Mouse (Mus musculus): ENCODE results near the gene Mief1. TPM values are rescaled to one million over a fixed set of nuclear protein-coding genes. Genes with fewer than 3 reads are reported as not detected.
A peak's percentile ranks its signal among the peaks of the same experiment; 100 is the strongest.

Mief1 gene
- polyA plus RNA-seq (2016; fragmentation: Nextera tagmentation; extraction: Ambion mirVana): 38.6 and 39.3 TPM in 2 replicates

GRCm38 (mm10) chr15:80233733-80234509, at the start of gene Mief1:
TSS of gene Mief1 (plus strand) at chr15:80234018.
- peak within 1 kb of the TSS; percentile 94 for H3K4me3 ChIP-seq
- peak; percentile 97 for DNase-seq (ENCODE audit: low spot score)
- WGBS: under 1% methylated on average over 67 of the region's 67 CpGs
- H3K27me3 ChIP-seq (ENCODE audit: insufficient read depth, poor library complexity, severe bottlenecking): peaks cover 7% of the 10 kb centered on the region; the same call in 1 of the 2 replicates
- peaks cover 36% of the 10 kb centered on the region for H3K36me3 ChIP-seq
- H3K4me1 ChIP-seq (replicated peaks): peaks cover 38% of the 10 kb centered on the region
- peak within 1 kb of the TSS; percentile 93 for H3K27ac ChIP-seq
- H3K9me3 ChIP-seq: no peaks in the 10 kb centered on the region

- Histone ChIP-seq H3K36me3 (no peaks in the 10 kb centered on the region), H3K9me3 (no peaks in the 10 kb centered on the region), H3K27ac (no peak overlapping the region), H3K4me1 (replicated peaks) (peaks cover 35% of the 10 kb centered on the region), H3K4me3 (no peak overlapping the region), H3K27me3 (ENCODE audit: insufficient read depth, poor library complexity, severe bottlenecking) (no peaks in the 10 kb centered on the region)
- 78% methylated on average over 5 of the region's 5 CpGs for WGBS
- no peak for DNase-seq (ENCODE audit: low spot score)
Observed at GRCm38 (mm10) chr15:80188927-80189326, 44.9 kb upstream of the Mief1 start.

- peaks cover 38% of the 10 kb centered on the region for H3K4me1 ChIP-seq (replicated peaks)
- no peaks in the 10 kb centered on the region for H3K36me3 ChIP-seq
- no peak for DNase-seq (ENCODE audit: low spot score)
- H3K27me3 ChIP-seq (ENCODE audit: insufficient read depth, poor library complexity, severe bottlenecking): no peaks in the 10 kb centered on the region
- H3K9me3 ChIP-seq: no peaks in the 10 kb centered on the region
- whole genome bisulfite sequencing: 61% methylated on average over 4 of the region's 4 CpGs
- H3K27ac ChIP-seq: 0 out of 2 replicates have a peak overlapping the region, but pooled peaks have one; percentile 12
- H3K4me3 ChIP-seq: no peak overlapping the region
Observed at GRCm38 (mm10) chr15:80190075-80190474, 43.7 kb upstream of the Mief1 start.

- no peaks in the 10 kb centered on the region for H3K27me3 ChIP-seq (ENCODE audit: insufficient read depth, poor library complexity, severe bottlenecking)
- no peak for DNase-seq (ENCODE audit: low spot score)
- H3K9me3 ChIP-seq: no peaks in the 10 kb centered on the region
- no peak overlapping the region for H3K4me3 ChIP-seq
- 73% methylated on average over 8 of the region's 8 CpGs for WGBS
- H3K4me1 ChIP-seq (replicated peaks): peaks cover 38% of the 10 kb centered on the region
- 0 out of 2 replicates have a peak, but pooled peaks cover 5% of the 10 kb centered on the region for H3K36me3 ChIP-seq
- H3K27ac ChIP-seq: no peak overlapping the region
Observed at GRCm38 (mm10) chr15:80191585-80192245, 42.1 kb upstream of the Mief1 start.

- 0 out of 2 replicates have a peak, but pooled peaks cover 7% of the 10 kb centered on the region for H3K36me3 ChIP-seq
- H3K4me1 ChIP-seq (replicated peaks): peaks cover 38% of the 10 kb centered on the region
- H3K27ac ChIP-seq: no peak overlapping the region
- no peak for DNase-seq (ENCODE audit: low spot score)
- WGBS: 92% methylated on average over 6 of the region's 6 CpGs
- H3K27me3 ChIP-seq (ENCODE audit: insufficient read depth, poor library complexity, severe bottlenecking): no peaks in the 10 kb centered on the region
- H3K4me3 ChIP-seq: no peak overlapping the region
- H3K9me3 ChIP-seq: no peaks in the 10 kb centered on the region
Observed at GRCm38 (mm10) chr15:80192246-80192585, 41.6 kb upstream of the Mief1 start.

- no peak for DNase-seq (ENCODE audit: low spot score)
- WGBS: 89% methylated on average over 7 of the region's 7 CpGs
- no peaks in the 10 kb centered on the region for H3K27me3 ChIP-seq (ENCODE audit: insufficient read depth, poor library complexity, severe bottlenecking)
- no peak overlapping the region for H3K27ac ChIP-seq
- H3K9me3 ChIP-seq: peaks cover 1% of the 10 kb centered on the region; the same call in 1 of the 2 replicates
- no peak overlapping the region for H3K4me3 ChIP-seq
- peaks cover 38% of the 10 kb centered on the region for H3K4me1 ChIP-seq (replicated peaks)
- 0 out of 2 replicates have a peak, but pooled peaks cover 13% of the 10 kb centered on the region for H3K36me3 ChIP-seq
Observed at GRCm38 (mm10) chr15:80192847-80193246, 41.0 kb upstream of the Mief1 start.

- WGBS: 62% methylated on average over 2 of the region's 2 CpGs
- DNase-seq (ENCODE audit: low spot score): no peak
Observed at GRCm38 (mm10) chr15:80199556-80199955, 34.3 kb upstream of the Mief1 start.

GRCm38 (mm10) chr15:80202111-80202775, 31.6 kb upstream of the Mief1 start:
- Histone ChIP-seq H3K36me3 (peaks cover 9% of the 10 kb centered on the region; the same call in 1 of the 2 replicates), H3K4me1 (replicated peaks) (0 out of 2 replicates have a peak, but pooled peaks cover 4% of the 10 kb centered on the region), H3K4me3 (no peak overlapping the region), H3K27me3 (ENCODE audit: insufficient read depth, poor library complexity, severe bottlenecking) (no peaks in the 10 kb centered on the region), H3K9me3 (peaks cover 8% of the 10 kb centered on the region), H3K27ac (no peak overlapping the region)
- no peak for DNase-seq (ENCODE audit: low spot score)
- 89% methylated on average over 6 of the region's 6 CpGs for WGBS

More at GRCm38 (mm10) chr15:80199556-80199955, 34.3 kb upstream of the Mief1 start:
- H3K4me3 ChIP-seq: no peak overlapping the region
- peaks cover 8% of the 10 kb centered on the region for H3K9me3 ChIP-seq
- 0 out of 2 replicates have a peak, but pooled peaks cover 4% of the 10 kb centered on the region for H3K4me1 ChIP-seq (replicated peaks)
- no peak overlapping the region for H3K27ac ChIP-seq
- peaks cover 16% of the 10 kb centered on the region; the same call in 1 of the 2 replicates for H3K36me3 ChIP-seq
- H3K27me3 ChIP-seq (ENCODE audit: insufficient read depth, poor library complexity, severe bottlenecking): no peaks in the 10 kb centered on the region

GRCm38 (mm10) chr15:80203406-80203805, 30.4 kb upstream of the Mief1 start:
- peaks cover 2% of the 10 kb centered on the region; the same call in 1 of the 2 replicates for H3K9me3 ChIP-seq
- no peak overlapping the region for H3K4me3 ChIP-seq
- no peaks in the 10 kb centered on the region for H3K27me3 ChIP-seq (ENCODE audit: insufficient read depth, poor library complexity, severe bottlenecking)
- H3K36me3 ChIP-seq: no peaks in the 10 kb centered on the region; the same call in 1 of the 2 replicates
- no peak for DNase-seq (ENCODE audit: low spot score)
- peaks cover 10% of the 10 kb centered on the region; the same call in 1 of the 2 replicates for H3K4me1 ChIP-seq (replicated peaks)
- WGBS: 38% methylated on average over 4 of the region's 4 CpGs
- H3K27ac ChIP-seq: no peak overlapping the region

- Histone ChIP-seq H3K4me1 (replicated peaks) (peaks cover 12% of the 10 kb centered on the region; the same call in 1 of the 2 replicates), H3K27me3 (ENCODE audit: insufficient read depth, poor library complexity, severe bottlenecking) (no peaks in the 10 kb centered on the region), H3K27ac (no peak overlapping the region), H3K4me3 (no peak overlapping the region), H3K9me3 (no peaks in the 10 kb centered on the region), H3K36me3 (peaks cover 6% of the 10 kb centered on the region)
- 94% methylated on average over 3 of the region's 3 CpGs for WGBS
- no peak for DNase-seq (ENCODE audit: low spot score)
Observed at GRCm38 (mm10) chr15:80206057-80206565, 27.7 kb upstream of the Mief1 start.

- Histone ChIP-seq H3K9me3 (no peaks in the 10 kb centered on the region), H3K27ac (0 out of 2 replicates have a peak overlapping the region, but pooled peaks have one; percentile 18), H3K4me3 (no peak overlapping the region), H3K27me3 (ENCODE audit: insufficient read depth, poor library complexity, severe bottlenecking) (no peaks in the 10 kb centered on the region), H3K36me3 (peaks cover 29% of the 10 kb centered on the region), H3K4me1 (replicated peaks) (peaks cover 11% of the 10 kb centered on the region; the same call in 1 of the 2 replicates)
- no peak for DNase-seq (ENCODE audit: low spot score)
- 22% methylated on average over 4 of the region's 4 CpGs for WGBS
Observed at GRCm38 (mm10) chr15:80208446-80208845, 25.4 kb upstream of the Mief1 start.

- no peak for DNase-seq (ENCODE audit: low spot score)
- Histone ChIP-seq H3K27ac (no peak overlapping the region), H3K4me3 (no peak overlapping the region), H3K27me3 (ENCODE audit: insufficient read depth, poor library complexity, severe bottlenecking) (no peaks in the 10 kb centered on the region), H3K4me1 (replicated peaks) (peaks cover 11% of the 10 kb centered on the region), H3K36me3 (peaks cover 34% of the 10 kb centered on the region), H3K9me3 (no peaks in the 10 kb centered on the region)
Observed at GRCm38 (mm10) chr15:80213688-80214087, 20.1 kb upstream of the Mief1 start.

Data from hindbrain, embryonic 10.5 days (tissue).